Mouse (Mus musculus): ENCODE measurements around the gene Rph3al. TPM values are rescaled to one million over a fixed set of nuclear protein-coding genes. Genes with fewer than 3 reads are reported as not detected.

Rph3al gene
- polyA plus RNA-seq, 1 experiment from 2014 or later = 3.7 TPM

- ATAC-seq (ENCODE audit: insufficient number of reproducible peaks, insufficient read depth, low FRiP score, low TSS enrichment) = no peak
Observed at GRCm38 (mm10) chr11:75870386-75870785, 67.8 kb downstream of the Rph3al start.

GRCm38 (mm10) chr11:75869898-75870297 lies 68.3 kb downstream of the Rph3al start:
- WGBS = 57% methylated on average over 5 of the region's 5 CpGs
- no peak overlapping the region for H3K4me2 ChIP-seq (replicated peaks)
- no peak for ATAC-seq (ENCODE audit: insufficient number of reproducible peaks, insufficient read depth, low FRiP score, low TSS enrichment)
- no peaks in the 10 kb centered on the region for H3K27me3 ChIP-seq
- no peaks in the 10 kb centered on the region for H3K9me3 ChIP-seq
- H3K27ac ChIP-seq = no peak overlapping the region
- H3K9ac ChIP-seq = no peak overlapping the region
- peaks cover 18% of the 10 kb centered on the region for H3K4me1 ChIP-seq
- H3K36me3 ChIP-seq = no peaks in the 10 kb centered on the region
- H3K4me3 ChIP-seq = no peak overlapping the region

More at GRCm38 (mm10) chr11:75870386-75870785, 67.8 kb downstream of the Rph3al start:
- H3K9me3 ChIP-seq = no peaks in the 10 kb centered on the region
- no peak overlapping the region for H3K9ac ChIP-seq
- no peaks in the 10 kb centered on the region for H3K36me3 ChIP-seq
- H3K27me3 ChIP-seq = no peaks in the 10 kb centered on the region
- no peak overlapping the region for H3K4me2 ChIP-seq (replicated peaks)
- no peak overlapping the region for H3K4me3 ChIP-seq
- 69% methylated on average over 5 of the region's 5 CpGs for WGBS
- peaks cover 13% of the 10 kb centered on the region for H3K4me1 ChIP-seq
- H3K27ac ChIP-seq = no peak overlapping the region

- 72% methylated on average over 4 of the region's 4 CpGs for WGBS
- Histone ChIP-seq H3K4me1 (peaks cover 31% of the 10 kb centered on the region), H3K4me3 (no peak overlapping the region)
Observed at GRCm38 (mm10) chr11:75866861-75867260, 71.4 kb downstream of the Rph3al start.

GRCm38 (mm10) chr11:75865859-75866258 lies 72.4 kb downstream of the Rph3al start:
- Histone ChIP-seq H3K4me3 (no peak overlapping the region), H3K4me2 (replicated peaks) (0 out of 2 replicates have a peak overlapping the region, but pooled peaks have one; percentile 2), H3K36me3 (no peaks in the 10 kb centered on the region), H3K27me3 (no peaks in the 10 kb centered on the region), H3K4me1 (peaks cover 41% of the 10 kb centered on the region), H3K9me3 (no peaks in the 10 kb centered on the region), H3K27ac (0 out of 2 replicates have a peak overlapping the region, but pooled peaks have one; percentile 12), H3K9ac (no peak overlapping the region)
- no peak for ATAC-seq (ENCODE audit: insufficient number of reproducible peaks, insufficient read depth, low FRiP score, low TSS enrichment)
- 22% methylated on average over 9 of the region's 9 CpGs for WGBS

More at GRCm38 (mm10) chr11:75866861-75867260, 71.4 kb downstream of the Rph3al start:
- no peaks in the 10 kb centered on the region for H3K36me3 ChIP-seq
- H3K27ac ChIP-seq = no peak overlapping the region
- no peak overlapping the region for H3K9ac ChIP-seq
- H3K9me3 ChIP-seq = no peaks in the 10 kb centered on the region
- no peak overlapping the region for H3K4me2 ChIP-seq (replicated peaks)
- no peak for ATAC-seq (ENCODE audit: insufficient number of reproducible peaks, insufficient read depth, low FRiP score, low TSS enrichment)
- no peaks in the 10 kb centered on the region for H3K27me3 ChIP-seq

- Histone ChIP-seq H3K36me3 (no peaks in the 10 kb centered on the region), H3K4me2 (replicated peaks) (0 out of 2 replicates have a peak overlapping the region, but pooled peaks have one; percentile 2), H3K4me1 (peaks cover 46% of the 10 kb centered on the region), H3K4me3 (no peak overlapping the region), H3K9me3 (no peaks in the 10 kb centered on the region), H3K27me3 (no peaks in the 10 kb centered on the region), H3K27ac (peak overlapping the region; percentile 63), H3K9ac (no peak overlapping the region)
- ATAC-seq (ENCODE audit: insufficient number of reproducible peaks, insufficient read depth, low FRiP score, low TSS enrichment) = no peak
- 27% methylated on average over 7 of the region's 7 CpGs for WGBS
Observed at GRCm38 (mm10) chr11:75865253-75865619, 73.0 kb downstream of the Rph3al start.

GRCm38 (mm10) chr11:75864529-75865252 lies 73.5 kb downstream of the Rph3al start:
- H3K4me1 ChIP-seq = peaks cover 46% of the 10 kb centered on the region
- H3K9me3 ChIP-seq = no peaks in the 10 kb centered on the region
- peak overlapping the region; percentile 63 for H3K27ac ChIP-seq
- no peak for ATAC-seq (ENCODE audit: insufficient number of reproducible peaks, insufficient read depth, low FRiP score, low TSS enrichment)
- 35% methylated on average over 4 of the region's 4 CpGs for WGBS
- H3K27me3 ChIP-seq = no peaks in the 10 kb centered on the region
- H3K36me3 ChIP-seq = no peaks in the 10 kb centered on the region
- H3K4me3 ChIP-seq = no peak overlapping the region
- H3K9ac ChIP-seq = no peak overlapping the region
- H3K4me2 ChIP-seq (replicated peaks) = no peak overlapping the region

GRCm38 (mm10) chr11:75862466-75862865 lies 75.8 kb downstream of the Rph3al start:
- no peaks in the 10 kb centered on the region for H3K27me3 ChIP-seq
- H3K36me3 ChIP-seq = no peaks in the 10 kb centered on the region
- no peak overlapping the region for H3K27ac ChIP-seq
- H3K4me2 ChIP-seq (replicated peaks) = no peak overlapping the region
- no peak overlapping the region for H3K9ac ChIP-seq
- H3K4me1 ChIP-seq = peaks cover 46% of the 10 kb centered on the region
- H3K9me3 ChIP-seq = no peaks in the 10 kb centered on the region
- WGBS = 83% methylated on average over 4 of the region's 4 CpGs
- ATAC-seq (ENCODE audit: insufficient number of reproducible peaks, insufficient read depth, low FRiP score, low TSS enrichment) = no peak
- no peak overlapping the region for H3K4me3 ChIP-seq

- H3K9me3 ChIP-seq = no peaks in the 10 kb centered on the region
- ATAC-seq (ENCODE audit: insufficient number of reproducible peaks, insufficient read depth, low FRiP score, low TSS enrichment) = no peak
- peaks cover 42% of the 10 kb centered on the region for H3K4me1 ChIP-seq
- no peak overlapping the region for H3K4me3 ChIP-seq
- 36% methylated on average over 4 of the region's 4 CpGs for WGBS
- H3K27me3 ChIP-seq = no peaks in the 10 kb centered on the region
- H3K4me2 ChIP-seq (replicated peaks) = peak overlapping the region; percentile 5; the same call in 1 of the 2 replicates
- peak overlapping the region; percentile 64 for H3K27ac ChIP-seq
- no peaks in the 10 kb centered on the region for H3K36me3 ChIP-seq
- no peak overlapping the region for H3K9ac ChIP-seq
Observed at GRCm38 (mm10) chr11:75861653-75862052, 76.6 kb downstream of the Rph3al start.

GRCm38 (mm10) chr11:75861213-75861612 lies 77.0 kb downstream of the Rph3al start:
- Histone ChIP-seq H3K4me3 (no peak overlapping the region), H3K4me2 (replicated peaks) (no peak overlapping the region; the same call in 1 of the 2 replicates), H3K4me1 (peaks cover 41% of the 10 kb centered on the region), H3K9me3 (no peaks in the 10 kb centered on the region), H3K9ac (no peak overlapping the region), H3K36me3 (no peaks in the 10 kb centered on the region), H3K27me3 (no peaks in the 10 kb centered on the region), H3K27ac (peak overlapping the region; percentile 58)
- ATAC-seq (ENCODE audit: insufficient number of reproducible peaks, insufficient read depth, low FRiP score, low TSS enrichment) = peak; percentile 62; the same call in 1 of the 2 replicates
- 24% methylated on average over 14 of the region's 14 CpGs for WGBS

GRCm38 (mm10) chr11:75859460-75859859 lies 78.8 kb downstream of the Rph3al start:
- H3K36me3 ChIP-seq = no peaks in the 10 kb centered on the region
- H3K27ac ChIP-seq = no peak overlapping the region
- no peak overlapping the region for H3K4me3 ChIP-seq
- peaks cover 24% of the 10 kb centered on the region for H3K4me1 ChIP-seq
- H3K9ac ChIP-seq = no peak overlapping the region
- H3K9me3 ChIP-seq = no peaks in the 10 kb centered on the region
- no peak overlapping the region for H3K4me2 ChIP-seq (replicated peaks)
- no peak for ATAC-seq (ENCODE audit: insufficient number of reproducible peaks, insufficient read depth, low FRiP score, low TSS enrichment)
- H3K27me3 ChIP-seq = no peaks in the 10 kb centered on the region
- 77% methylated on average over 8 of the region's 8 CpGs for WGBS

- H3K27ac ChIP-seq = no peak overlapping the region
- no peak for ATAC-seq (ENCODE audit: insufficient number of reproducible peaks, insufficient read depth, low FRiP score, low TSS enrichment)
- H3K4me1 ChIP-seq = peaks cover 23% of the 10 kb centered on the region
- H3K9ac ChIP-seq = no peak overlapping the region
- no peaks in the 10 kb centered on the region for H3K36me3 ChIP-seq
- no peaks in the 10 kb centered on the region for H3K9me3 ChIP-seq
- 86% methylated on average over 2 of the region's 2 CpGs for WGBS
- H3K4me2 ChIP-seq (replicated peaks) = no peak overlapping the region
- H3K27me3 ChIP-seq = no peaks in the 10 kb centered on the region
- no peak overlapping the region for H3K4me3 ChIP-seq
Observed at GRCm38 (mm10) chr11:75858975-75859374, 79.3 kb downstream of the Rph3al start.

- no peaks in the 10 kb centered on the region for H3K9me3 ChIP-seq
- no peak for ATAC-seq (ENCODE audit: insufficient number of reproducible peaks, insufficient read depth, low FRiP score, low TSS enrichment)
- H3K4me2 ChIP-seq (replicated peaks) = no peak overlapping the region
- WGBS = 73% methylated on average over 3 of the region's 3 CpGs
- no peaks in the 10 kb centered on the region for H3K27me3 ChIP-seq
- no peaks in the 10 kb centered on the region for H3K36me3 ChIP-seq
- no peak overlapping the region for H3K27ac ChIP-seq
- H3K9ac ChIP-seq = no peak overlapping the region
- no peak overlapping the region for H3K4me3 ChIP-seq
- peaks cover 23% of the 10 kb centered on the region for H3K4me1 ChIP-seq
Observed at GRCm38 (mm10) chr11:75857781-75858180, 80.4 kb downstream of the Rph3al start.

All from embryonic facial prominence, embryonic 12.5 days (tissue).